7 mouse cellular contexts compared by ENCODE assay signal in genomic region chr6:23132573-23133181, GRCm38 (mm10). TPM values are rescaled to one million over a fixed set of nuclear protein-coding genes. Genes with fewer than 3 reads are reported as not detected.
DNase-seq lines count a peak whose midpoint lies in the region; ATAC-seq lines count a peak whose summit lies in the region.

Gene Aass (minus strand): TSS chr6:23132986.

- WGBS in heart, embryonic 11.5 days (ENCODE audit: insufficient replicate concordance): 0% methylated on average over 20 of the region's 20 CpGs
- WGBS in liver, embryonic 12.5 days (ENCODE audit: insufficient replicate concordance): 2% methylated on average over 20 of the region's 20 CpGs
- 0% methylated on average over 20 of the region's 20 CpGs for WGBS in neural tube, embryonic 12.5 days

- peak within 1 kb of the TSS; percentile 42 for H3K4me3 ChIP-seq in heart, embryonic 11.5 days (ENCODE audit: low read depth, low read length)
- H3K4me3 ChIP-seq in liver, embryonic 12.5 days: peak within 1 kb of the TSS; percentile 42
- peak within 1 kb of the TSS; percentile 40 for H3K4me3 ChIP-seq in neural tube, embryonic 12.5 days

- no peaks in the 10 kb centered on the region for H3K27me3 ChIP-seq in heart, embryonic 11.5 days (ENCODE audit: control insufficient read depth, insufficient read depth, low read length)
- H3K27me3 ChIP-seq in liver, embryonic 12.5 days (replicated peaks): 0 out of 2 replicates have a peak, but pooled peaks cover 3% of the 10 kb centered on the region
- H3K27me3 ChIP-seq in neural tube, embryonic 12.5 days (replicated peaks): no peaks in the 10 kb centered on the region

- DNase-seq in adrenal gland, adult 2 months: peak; percentile 77
- DNase-seq in embryo, embryonic 9.5 days (ENCODE audit: extremely low spot score): peak; percentile 67
- peak; percentile 81 to 89 for DNase-seq in kidney, adult 8-10 months

- H3K27ac ChIP-seq in heart, embryonic 11.5 days (ENCODE audit: low read depth, low read length): no peak within 1 kb of the TSS
- H3K27ac ChIP-seq in liver, embryonic 12.5 days: peak within 1 kb of the TSS; percentile 36; the same call in 1 of the 2 replicates
- H3K27ac ChIP-seq in neural tube, embryonic 12.5 days: no peak within 1 kb of the TSS

- H3K4me2 ChIP-seq in heart, embryonic 11.5 days: peak within 1 kb of the TSS; percentile 66
- peak within 1 kb of the TSS; percentile 49 for H3K4me2 ChIP-seq in liver, embryonic 12.5 days
- peak within 1 kb of the TSS; percentile 79 for H3K4me2 ChIP-seq in neural tube, embryonic 12.5 days (replicated peaks)

- H3K36me3 ChIP-seq in heart, embryonic 11.5 days (ENCODE audit: control insufficient read depth, insufficient read depth, low read length): no peaks in the 10 kb centered on the region
- no peaks in the 10 kb centered on the region for H3K36me3 ChIP-seq in liver, embryonic 12.5 days
- no peaks in the 10 kb centered on the region for H3K36me3 ChIP-seq in neural tube, embryonic 12.5 days

- ATAC-seq in heart, embryonic 11.5 days (replicated peaks; ENCODE audit: insufficient number of reproducible peaks, low FRiP score, low TSS enrichment): peak; percentile 75; the same call in 1 of the 2 replicates
- peak; percentile 82 for ATAC-seq in liver, embryonic 12.5 days
- peak; percentile 84 for ATAC-seq in neural tube, embryonic 12.5 days (ENCODE audit: low FRiP score, low read depth)
- no peak for ATAC-seq in activated CD4-positive, CD25-positive, alpha-beta regulatory T cell, adult 4 months

- H3K9me3 ChIP-seq in heart, embryonic 11.5 days (replicated peaks; ENCODE audit: control insufficient read depth, low read length): no peaks in the 10 kb centered on the region
- H3K9me3 ChIP-seq in liver, embryonic 12.5 days (replicated peaks): no peaks in the 10 kb centered on the region
- H3K9me3 ChIP-seq in neural tube, embryonic 12.5 days: no peaks in the 10 kb centered on the region

- 0 out of 2 replicates have a peak, but pooled peaks cover 2% of the 10 kb centered on the region for H3K4me1 ChIP-seq in heart, embryonic 11.5 days (ENCODE audit: control insufficient read depth, insufficient read depth, low read length)
- no peaks in the 10 kb centered on the region for H3K4me1 ChIP-seq in liver, embryonic 12.5 days
- H3K4me1 ChIP-seq in neural tube, embryonic 12.5 days: peaks cover 8% of the 10 kb centered on the region; the same call in 1 of the 2 replicates

- H3K9ac ChIP-seq in heart, embryonic 11.5 days (ENCODE audit: low read depth, low read length): 0 out of 2 replicates have a peak within 1 kb of the TSS, but pooled peaks have one; percentile 1
- peak within 1 kb of the TSS; percentile 4; the same call in 1 of the 2 replicates for H3K9ac ChIP-seq in liver, embryonic 12.5 days
- H3K9ac ChIP-seq in neural tube, embryonic 12.5 days: 0 out of 2 replicates have a peak within 1 kb of the TSS, but pooled peaks have one; percentile 29

RNA-seq across cellular contexts. Expression of gene Aass, which starts in this region (rescaled TPM):
- 1 to 10 TPM in 1 of 2 experiments, under 1 TPM in 1; 0.66 to 6.5 TPM for total RNA-seq in adrenal gland, adult 2 months (2021)
- 0.29 and 0.91 TPM in 2 replicates for polyA plus RNA-seq in adrenal gland, adult 2 months (2012; rRNA removed)
- 1.2 and 1.3 TPM in 2 replicates for polyA plus RNA-seq in heart, embryonic 11.5 days (2014; fragmentation: Nextera tagmentation; extraction: Ambion mirVana)
- polyA plus RNA-seq in liver, embryonic 12.5 days (2016; fragmentation: Nextera tagmentation; extraction: Ambion mirVana): 24.1 and 24.2 TPM in 2 replicates
- polyA plus RNA-seq in neural tube, embryonic 12.5 days (2016; fragmentation: Nextera tagmentation; extraction: Ambion mirVana): 0.32 and 0.81 TPM in 2 replicates
- not detected for polyA plus RNA-seq in activated CD4-positive, CD25-positive, alpha-beta regulatory T cell, adult 4 months (2017; shearing (Covaris generic))

Comparison
In these comparisons a context has a peak if more than half of its experiments do, and no peak if none do; other contexts are left out.
1. RNA of gene Aass (polyA plus RNA-seq): 24.1 to 24.2 TPM in liver, embryonic 12.5 days; 1.2 to 1.3 TPM in heart, embryonic 11.5 days, 0.29 to 0.91 TPM in adrenal gland, adult 2 months, 0.32 to 0.81 TPM in neural tube, embryonic 12.5 days and not detected in activated CD4-positive, CD25-positive, alpha-beta regulatory T cell, adult 4 months; every median in the first group is over 10 times any median in the second.
2. Peak in ATAC-seq, H3K4me3 ChIP-seq, H3K9ac ChIP-seq and H3K4me2 ChIP-seq in neural tube, embryonic 12.5 days; RNA of the gene not detected or under 1 TPM.
3. Peak in every context shown above with its lines, with median percentiles within 50 percentile points of each other: DNase-seq, H3K4me2 ChIP-seq, H3K4me3 ChIP-seq and H3K9ac ChIP-seq.